Mouse (Mus musculus): ENCODE data around the gene Cib4. TPM values are rescaled to one million over a fixed set of nuclear protein-coding genes. Genes with fewer than 3 reads are reported as not detected.

Gene Cib4
- polyA plus RNA-seq, 1 experiment from 2014 or later = not detected

GRCm38 (mm10) chr5:30496821-30497220 lies 48.8 kb downstream of the Cib4 start:
- WGBS = 71% methylated on average over 8 of the region's 8 CpGs
- Histone ChIP-seq H3K4me1 (no peaks in the 10 kb centered on the region), H3K27ac (no peak overlapping the region), H3K9me3 (replicated peaks) (no peaks in the 10 kb centered on the region), H3K9ac (no peak overlapping the region), H3K36me3 (no peaks in the 10 kb centered on the region), H3K4me2 (replicated peaks) (no peak overlapping the region), H3K4me3 (no peak overlapping the region), H3K27me3 (0 out of 2 replicates have a peak, but pooled peaks cover 2% of the 10 kb centered on the region)
- no peak for ATAC-seq (ENCODE audit: low FRiP score)

GRCm38 (mm10) chr5:30495288-30495687 lies 50.3 kb downstream of the Cib4 start:
- H3K27ac ChIP-seq = no peak overlapping the region
- no peak overlapping the region for H3K4me3 ChIP-seq
- no peak overlapping the region for H3K9ac ChIP-seq
- H3K9me3 ChIP-seq (replicated peaks) = no peaks in the 10 kb centered on the region
- H3K36me3 ChIP-seq = no peaks in the 10 kb centered on the region
- WGBS = 35% methylated on average over 2 of the region's 2 CpGs
- ATAC-seq (ENCODE audit: low FRiP score) = no peak
- 0 out of 2 replicates have a peak, but pooled peaks cover 2% of the 10 kb centered on the region for H3K27me3 ChIP-seq
- no peak overlapping the region for H3K4me2 ChIP-seq (replicated peaks)
- H3K4me1 ChIP-seq = no peaks in the 10 kb centered on the region

- H3K4me3 ChIP-seq = no peak overlapping the region
- no peaks in the 10 kb centered on the region for H3K4me1 ChIP-seq
- H3K27me3 ChIP-seq = 0 out of 2 replicates have a peak, but pooled peaks cover 2% of the 10 kb centered on the region
- H3K27ac ChIP-seq = no peak overlapping the region
- WGBS = 74% methylated on average over 7 of the region's 7 CpGs
- no peak overlapping the region for H3K4me2 ChIP-seq (replicated peaks)
- no peak overlapping the region for H3K9ac ChIP-seq
- no peaks in the 10 kb centered on the region for H3K9me3 ChIP-seq (replicated peaks)
- ATAC-seq (ENCODE audit: low FRiP score) = no peak
- no peaks in the 10 kb centered on the region for H3K36me3 ChIP-seq
These were observed 51.0 kb downstream of the Cib4 start for GRCm38 (mm10) chr5:30494606-30495005.

- Histone ChIP-seq H3K27me3 (0 out of 2 replicates have a peak, but pooled peaks cover 2% of the 10 kb centered on the region), H3K4me3 (no peak overlapping the region), H3K4me2 (replicated peaks) (no peak overlapping the region), H3K4me1 (no peaks in the 10 kb centered on the region), H3K9ac (no peak overlapping the region), H3K9me3 (replicated peaks) (no peaks in the 10 kb centered on the region), H3K27ac (no peak overlapping the region), H3K36me3 (no peaks in the 10 kb centered on the region)
- ATAC-seq (ENCODE audit: low FRiP score) = no peak
- WGBS = 69% methylated on average over 7 of the region's 7 CpGs
These were observed 51.9 kb downstream of the Cib4 start for GRCm38 (mm10) chr5:30493723-30494122.

GRCm38 (mm10) chr5:30490845-30491244 lies 54.8 kb downstream of the Cib4 start:
- Histone ChIP-seq H3K9ac (no peak overlapping the region), H3K4me2 (replicated peaks) (no peak overlapping the region), H3K4me1 (no peaks in the 10 kb centered on the region), H3K27me3 (no peaks in the 10 kb centered on the region), H3K36me3 (no peaks in the 10 kb centered on the region), H3K9me3 (replicated peaks) (no peaks in the 10 kb centered on the region), H3K4me3 (no peak overlapping the region), H3K27ac (no peak overlapping the region)
- 80% methylated on average over 5 of the region's 5 CpGs for WGBS
- no peak for ATAC-seq (ENCODE audit: low FRiP score)

GRCm38 (mm10) chr5:30490215-30490614 lies 55.4 kb downstream of the Cib4 start:
- no peak for ATAC-seq (ENCODE audit: low FRiP score)
- Histone ChIP-seq H3K27ac (no peak overlapping the region), H3K4me1 (no peaks in the 10 kb centered on the region), H3K9ac (no peak overlapping the region), H3K27me3 (no peaks in the 10 kb centered on the region), H3K4me3 (no peak overlapping the region), H3K9me3 (replicated peaks) (no peaks in the 10 kb centered on the region), H3K36me3 (no peaks in the 10 kb centered on the region), H3K4me2 (replicated peaks) (no peak overlapping the region)

- no peaks in the 10 kb centered on the region for H3K36me3 ChIP-seq
- H3K9me3 ChIP-seq (replicated peaks) = no peaks in the 10 kb centered on the region
- no peak overlapping the region for H3K9ac ChIP-seq
- WGBS = 87% methylated on average over 6 of the region's 6 CpGs
- H3K4me1 ChIP-seq = no peaks in the 10 kb centered on the region
- H3K27ac ChIP-seq = no peak overlapping the region
- no peaks in the 10 kb centered on the region for H3K27me3 ChIP-seq
- ATAC-seq (ENCODE audit: low FRiP score) = no peak
- H3K4me2 ChIP-seq (replicated peaks) = no peak overlapping the region
- no peak overlapping the region for H3K4me3 ChIP-seq
These were observed 60.5 kb downstream of the Cib4 start for GRCm38 (mm10) chr5:30485136-30485535.

GRCm38 (mm10) chr5:30484591-30484990 lies 61.0 kb downstream of the Cib4 start:
- ATAC-seq (ENCODE audit: low FRiP score) = no peak
- Histone ChIP-seq H3K4me3 (no peak overlapping the region), H3K9me3 (replicated peaks) (no peaks in the 10 kb centered on the region), H3K9ac (no peak overlapping the region), H3K27ac (no peak overlapping the region), H3K4me1 (no peaks in the 10 kb centered on the region), H3K4me2 (replicated peaks) (no peak overlapping the region), H3K27me3 (no peaks in the 10 kb centered on the region), H3K36me3 (no peaks in the 10 kb centered on the region)
- WGBS = 88% methylated on average over 5 of the region's 5 CpGs

GRCm38 (mm10) chr5:30483533-30483932 lies 62.1 kb downstream of the Cib4 start:
- Histone ChIP-seq H3K27ac (no peak overlapping the region), H3K9me3 (replicated peaks) (no peaks in the 10 kb centered on the region), H3K4me1 (no peaks in the 10 kb centered on the region), H3K9ac (no peak overlapping the region), H3K27me3 (no peaks in the 10 kb centered on the region), H3K4me3 (no peak overlapping the region), H3K4me2 (replicated peaks) (no peak overlapping the region), H3K36me3 (no peaks in the 10 kb centered on the region)
- WGBS = 81% methylated on average over 8 of the region's 8 CpGs
- ATAC-seq (ENCODE audit: low FRiP score) = no peak

- H3K4me2 ChIP-seq (replicated peaks) = no peak overlapping the region
- no peak overlapping the region for H3K4me3 ChIP-seq
- no peak overlapping the region for H3K27ac ChIP-seq
- H3K36me3 ChIP-seq = no peaks in the 10 kb centered on the region
- H3K9me3 ChIP-seq (replicated peaks) = no peaks in the 10 kb centered on the region
- no peaks in the 10 kb centered on the region for H3K27me3 ChIP-seq
- no peak for ATAC-seq (ENCODE audit: low FRiP score)
- H3K9ac ChIP-seq = no peak overlapping the region
- WGBS = 25% methylated on average over 5 of the region's 5 CpGs
- no peaks in the 10 kb centered on the region for H3K4me1 ChIP-seq
These were observed 63.3 kb downstream of the Cib4 start for GRCm38 (mm10) chr5:30482319-30482718.

- no peaks in the 10 kb centered on the region for H3K27me3 ChIP-seq
- no peaks in the 10 kb centered on the region for H3K9me3 ChIP-seq (replicated peaks)
- WGBS = 47% methylated on average over 10 of the region's 10 CpGs
- H3K9ac ChIP-seq = no peak overlapping the region
- H3K4me1 ChIP-seq = 0 out of 2 replicates have a peak, but pooled peaks cover 4% of the 10 kb centered on the region
- no peak overlapping the region for H3K27ac ChIP-seq
- no peak overlapping the region for H3K4me2 ChIP-seq (replicated peaks)
- ATAC-seq (ENCODE audit: low FRiP score) = no peak
- H3K4me3 ChIP-seq = no peak overlapping the region
- no peaks in the 10 kb centered on the region for H3K36me3 ChIP-seq
These were observed 69.1 kb downstream of the Cib4 start for GRCm38 (mm10) chr5:30476534-30476933.

- no peaks in the 10 kb centered on the region for H3K27me3 ChIP-seq
- 71% methylated on average over 5 of the region's 5 CpGs for WGBS
- no peak for ATAC-seq (ENCODE audit: low FRiP score)
- peaks cover 16% of the 10 kb centered on the region for H3K4me1 ChIP-seq
- H3K9ac ChIP-seq = no peak overlapping the region
- H3K4me2 ChIP-seq (replicated peaks) = no peak overlapping the region
- H3K36me3 ChIP-seq = no peaks in the 10 kb centered on the region
- H3K27ac ChIP-seq = no peak overlapping the region
- H3K9me3 ChIP-seq (replicated peaks) = no peaks in the 10 kb centered on the region
- H3K4me3 ChIP-seq = no peak overlapping the region
These were observed 73.5 kb downstream of the Cib4 start for GRCm38 (mm10) chr5:30472148-30472547.

- Histone ChIP-seq H3K36me3 (no peaks in the 10 kb centered on the region), H3K9me3 (replicated peaks) (no peaks in the 10 kb centered on the region), H3K27me3 (peaks cover 6% of the 10 kb centered on the region), H3K4me3 (no peak overlapping the region), H3K9ac (no peak overlapping the region), H3K4me1 (peaks cover 26% of the 10 kb centered on the region), H3K4me2 (replicated peaks) (no peak overlapping the region), H3K27ac (no peak overlapping the region)
- WGBS = 57% methylated on average over 6 of the region's 6 CpGs
- no peak for ATAC-seq (ENCODE audit: low FRiP score)
These were observed 75.2 kb downstream of the Cib4 start for GRCm38 (mm10) chr5:30470454-30470853.

Data from hindbrain, embryonic 12.5 days (tissue).